Mouse (Mus musculus) thymus, postnatal 0 days (tissue): Measurements from ENCODE around the gene Ints6. TPM values are rescaled to one million over a fixed set of nuclear protein-coding genes. Genes with fewer than 3 reads are reported as not detected.

ENCODE experiments used
- DNase-seq: peaks from one replicate; pipeline ENCODE4 v3.0.0-alpha.2; 2015; ENCODE audit warnings: low spot score
- polyA plus RNA-seq: library from polyadenylated mRNA; unstranded; fragments of >200 nt; fragmentation: Nextera tagmentation; extraction: Ambion mirVana; gene quantifications from 2 replicates; pipeline ENCODE4 v1.2.1, GENCODE M21; 2015

Gene Ints6
- 13.6 and 15.5 TPM in 2 replicates for polyA plus RNA-seq

DNA sequence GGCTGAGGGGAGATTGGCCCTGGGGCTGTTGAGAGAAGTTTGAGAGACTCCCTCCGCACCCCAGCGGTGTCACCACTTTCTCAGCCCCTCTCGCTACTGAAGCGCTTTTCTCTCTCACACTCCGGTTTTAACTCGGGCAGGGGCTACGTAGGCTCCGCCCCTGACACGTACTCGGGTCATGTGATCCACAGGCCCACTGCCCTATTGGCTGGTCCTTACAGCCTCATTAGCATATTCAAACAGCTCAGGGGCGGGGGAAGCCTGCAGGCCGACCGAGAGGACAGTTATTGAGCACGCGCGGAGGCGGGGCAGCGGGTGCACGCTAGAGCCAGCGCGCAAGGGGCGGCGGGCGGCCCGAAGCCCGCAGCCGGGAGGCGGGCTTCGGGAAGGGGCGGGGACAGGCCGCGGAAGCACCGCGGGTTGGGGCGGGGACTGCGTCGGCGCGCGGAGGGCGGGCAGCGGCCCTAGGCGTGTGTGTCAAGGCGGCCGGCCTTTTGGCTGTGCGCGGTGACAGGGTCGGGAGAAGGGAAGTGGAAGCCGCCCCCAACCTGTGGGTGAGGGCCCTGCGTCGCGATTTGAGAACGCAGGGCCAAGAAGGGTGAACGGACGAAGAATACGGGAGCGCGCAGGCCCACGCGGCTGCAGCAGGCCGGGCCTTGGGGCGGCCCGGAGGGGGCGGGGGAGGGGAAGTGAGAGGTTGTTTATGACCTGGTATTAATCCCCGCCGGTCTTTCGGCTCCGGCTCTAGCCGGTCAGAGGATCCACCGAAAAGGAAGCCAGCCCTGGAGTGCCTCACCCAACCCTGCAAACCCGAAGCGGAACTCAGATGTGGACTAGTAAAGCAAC, at the start of gene Ints6:
Gene Ints6 (minus strand): TSS at position 134 of the 846 bp plus-strand sequence.
- DNase-seq: peak; percentile 99

DNA sequence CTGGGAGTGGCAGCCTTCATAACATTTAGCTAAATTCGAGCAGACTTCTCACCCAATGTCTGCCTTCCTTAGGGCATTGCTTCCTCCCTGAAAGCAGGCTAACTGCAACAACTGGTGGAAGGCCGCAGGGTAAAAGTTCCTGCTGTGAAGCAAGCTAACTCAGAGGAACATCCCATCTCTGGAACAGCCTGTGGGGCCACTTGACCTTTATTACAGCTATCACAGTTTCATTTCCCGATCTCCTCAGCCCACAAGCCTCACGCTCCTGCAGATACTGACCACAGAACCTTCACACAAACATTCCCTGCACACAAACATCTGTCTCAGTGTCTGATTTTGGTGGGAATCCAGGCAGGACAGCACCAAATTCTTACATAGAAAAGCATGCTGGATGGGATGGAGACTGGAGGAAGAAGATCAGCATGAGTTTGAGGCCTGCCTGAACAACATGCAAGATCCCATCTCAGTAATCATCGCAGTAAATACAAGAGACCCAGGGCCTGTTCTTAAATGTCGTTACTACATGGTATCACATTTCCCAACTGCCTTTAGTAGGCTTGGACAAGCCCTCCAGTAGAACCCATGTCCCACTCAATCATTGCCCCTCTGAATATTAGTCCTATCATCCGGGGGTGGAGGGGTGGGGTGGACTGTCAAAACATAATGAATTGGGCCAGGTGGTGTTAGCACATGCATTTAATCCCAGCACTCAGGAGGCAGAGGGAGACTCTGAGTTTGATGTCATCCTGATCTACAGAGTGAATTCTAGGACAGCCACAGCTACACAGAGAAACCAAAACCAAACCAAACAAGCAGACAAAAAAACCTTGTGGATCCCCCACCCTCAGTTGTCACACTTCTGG, 47.9 kb upstream of the Ints6 start:
- no peak for DNase-seq

DNA sequence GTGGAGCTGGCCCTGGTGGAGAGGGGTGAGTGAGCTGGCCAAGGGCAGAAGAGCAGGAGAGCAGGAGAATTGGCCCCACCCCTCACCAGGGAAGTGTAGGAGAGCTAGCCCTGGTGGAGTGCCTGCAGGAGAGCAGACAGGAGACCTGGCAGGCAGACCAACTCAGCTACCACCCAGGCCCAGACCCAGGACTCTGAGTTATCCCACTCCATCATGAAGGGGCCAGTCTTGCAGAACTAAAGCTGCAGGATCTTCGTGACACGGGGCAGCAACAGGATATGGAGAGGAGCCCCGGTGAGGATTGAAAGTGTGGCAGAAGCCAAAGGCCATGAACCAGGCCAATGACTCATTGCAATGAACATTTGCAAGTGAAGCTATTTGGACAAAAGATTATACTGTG, 46.0 kb upstream of the Ints6 start:
- DNase-seq: no peak

DNA sequence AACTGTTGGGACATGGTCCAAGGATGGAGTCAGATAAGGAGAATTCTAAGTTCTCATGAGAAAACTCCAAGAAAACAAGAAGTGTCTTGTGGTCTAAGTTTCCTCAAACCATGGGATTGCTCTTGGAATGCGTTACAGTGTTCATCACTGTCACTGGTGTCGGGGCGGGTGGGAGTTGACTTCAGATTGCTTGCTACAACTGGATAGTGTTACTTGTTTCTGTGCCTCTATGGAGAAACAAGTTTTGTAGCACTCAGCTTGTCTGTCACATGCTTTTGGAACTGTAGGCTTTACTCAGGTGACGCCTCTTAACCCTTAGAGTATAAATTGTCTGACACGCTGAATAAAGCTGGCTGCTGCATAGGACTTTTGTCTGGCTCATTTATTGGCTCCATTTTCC, 42.2 kb upstream of the Ints6 start:
- no peak for DNase-seq

DNA sequence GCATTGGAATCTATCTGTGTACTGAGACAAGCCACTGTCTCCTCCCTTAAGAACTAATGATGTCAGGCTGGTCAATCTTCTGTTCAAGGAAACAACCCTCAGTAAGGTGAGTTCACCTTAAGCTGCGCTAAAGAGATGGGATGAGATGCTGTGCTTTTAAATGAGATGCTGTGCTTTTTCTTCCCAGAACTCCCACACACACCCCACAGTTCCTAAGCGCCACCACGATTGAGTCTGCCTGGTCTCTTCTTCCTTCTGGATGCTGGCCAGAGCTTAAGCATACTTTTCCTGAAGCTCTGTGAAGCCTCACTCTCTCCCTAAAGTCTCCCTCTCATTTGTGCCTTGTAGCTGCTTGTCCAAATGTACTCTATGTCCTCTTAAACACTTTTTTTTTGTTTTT, 39.8 kb upstream of the Ints6 start:
- no peak for DNase-seq

DNA sequence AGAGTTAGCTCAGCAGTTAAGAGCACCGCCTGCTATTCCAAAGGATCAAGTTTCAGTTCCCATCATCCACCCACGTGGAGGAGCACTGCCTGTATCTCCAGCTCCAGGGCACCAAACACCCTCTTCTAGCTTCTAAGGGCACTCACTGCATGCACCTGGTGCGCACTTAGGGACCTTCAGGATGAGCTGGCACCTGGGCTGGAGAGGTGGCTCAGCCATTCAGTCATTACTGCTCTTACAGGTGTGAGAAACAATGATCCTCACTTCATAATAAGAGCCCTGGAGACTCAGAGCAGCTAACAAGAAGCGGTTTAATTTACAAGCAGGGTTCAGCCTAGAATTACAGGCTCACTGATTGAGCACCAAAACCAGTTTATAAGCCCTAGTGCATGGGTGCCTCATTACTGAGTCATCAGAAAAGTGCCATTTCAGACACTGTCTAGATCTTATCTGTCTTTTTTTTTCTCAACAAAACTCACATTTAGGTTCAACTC, 37.7 kb upstream of the Ints6 start:
- DNase-seq: peak; percentile 33

DNA sequence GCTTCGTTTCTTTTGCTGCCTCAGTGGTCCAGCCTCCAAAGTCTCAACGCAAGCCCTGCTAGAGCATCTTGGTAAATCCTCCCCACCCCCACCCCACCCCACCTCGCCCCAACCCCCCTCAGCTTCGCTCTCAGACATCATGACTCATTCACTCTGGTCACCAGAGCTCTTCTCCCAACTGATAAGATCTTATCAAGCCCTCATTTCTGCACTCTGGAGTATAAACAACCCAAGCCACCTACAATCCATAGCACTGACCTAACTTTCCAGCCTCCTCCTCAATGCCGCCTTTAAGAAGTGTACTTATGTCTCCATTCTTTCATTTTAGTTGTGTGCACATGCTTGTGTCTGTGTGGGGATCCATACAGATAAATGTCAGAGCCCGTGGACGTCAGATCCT, 34.8 kb upstream of the Ints6 start:
- DNase-seq: no peak

DNA sequence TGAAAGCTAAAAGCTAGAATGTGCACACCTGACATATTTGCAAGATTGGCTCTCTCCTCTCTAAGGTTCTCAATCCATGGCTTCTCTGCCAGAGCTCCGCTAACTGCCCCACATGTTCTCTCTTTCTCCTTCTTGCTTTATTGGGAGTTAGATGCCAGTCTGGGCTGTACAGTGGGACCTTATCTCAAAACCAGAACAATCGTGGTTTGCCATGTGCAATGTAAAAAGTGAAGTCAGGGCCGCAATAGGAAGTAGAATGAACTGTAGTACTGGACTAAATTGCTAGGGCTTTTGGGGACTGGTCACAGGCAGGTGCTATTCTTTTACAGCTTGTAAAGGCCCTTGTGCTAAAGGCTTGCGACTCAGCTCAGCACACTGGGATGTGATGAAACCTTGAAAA, 28.3 kb upstream of the Ints6 start:
- DNase-seq: no peak

DNA sequence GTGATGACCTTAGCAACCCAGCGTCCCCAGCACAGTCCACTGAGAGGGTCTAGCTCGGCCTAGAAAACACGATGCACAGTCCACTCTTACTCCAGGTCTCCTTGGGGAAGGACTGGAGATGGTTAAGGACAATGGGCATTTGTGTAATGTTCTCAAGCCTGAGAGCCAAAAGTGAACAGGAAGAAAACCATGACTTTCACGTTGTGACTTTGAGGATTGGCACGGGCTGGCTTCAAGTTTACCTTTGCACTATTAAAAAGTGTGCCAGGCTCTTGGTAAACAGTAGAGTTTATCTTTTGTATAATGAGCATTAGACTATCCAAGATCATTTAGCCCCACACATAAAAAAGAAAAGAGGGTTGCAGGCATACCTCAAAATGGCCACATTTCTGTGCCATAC, 22.0 kb upstream of the Ints6 start:
- no peak for DNase-seq

DNA sequence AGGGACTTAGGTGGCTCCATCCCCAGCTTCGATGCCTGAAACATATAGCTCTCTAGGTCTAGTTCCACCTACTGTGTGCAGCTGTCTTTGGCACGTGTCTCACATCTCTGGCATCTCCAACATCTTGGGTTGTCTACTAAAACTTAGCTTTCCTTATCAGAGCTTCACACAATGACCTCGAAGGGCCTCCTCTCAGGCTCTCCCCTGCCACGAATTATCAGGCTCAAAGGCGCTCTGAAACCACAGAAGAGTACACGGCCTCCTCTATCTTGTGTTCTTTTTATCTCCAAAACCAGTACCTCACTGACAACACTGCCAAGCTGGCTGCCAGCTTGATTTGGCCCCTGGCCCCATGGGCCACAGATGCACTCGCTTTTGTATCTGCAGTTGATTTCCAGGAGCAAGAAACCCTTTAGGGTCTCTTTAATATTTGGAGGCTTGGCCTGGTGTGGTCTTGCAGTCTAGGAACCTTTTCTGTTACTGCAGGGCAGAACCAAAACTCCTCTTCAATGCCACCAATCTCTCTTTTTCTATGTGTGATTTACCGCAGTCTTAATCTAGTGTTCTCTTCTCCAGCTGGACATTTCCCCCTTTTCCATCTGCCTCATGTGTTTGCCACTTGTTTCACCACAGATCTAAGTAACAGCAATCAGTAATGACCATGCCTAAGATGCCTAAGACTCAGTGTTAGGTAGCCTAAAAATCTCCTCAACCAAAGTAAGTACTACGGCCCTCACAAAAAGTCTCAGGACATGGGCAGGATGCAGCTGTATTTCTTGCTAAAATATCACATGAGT, 19.7 kb upstream of the Ints6 start:
- no peak for DNase-seq

DNA sequence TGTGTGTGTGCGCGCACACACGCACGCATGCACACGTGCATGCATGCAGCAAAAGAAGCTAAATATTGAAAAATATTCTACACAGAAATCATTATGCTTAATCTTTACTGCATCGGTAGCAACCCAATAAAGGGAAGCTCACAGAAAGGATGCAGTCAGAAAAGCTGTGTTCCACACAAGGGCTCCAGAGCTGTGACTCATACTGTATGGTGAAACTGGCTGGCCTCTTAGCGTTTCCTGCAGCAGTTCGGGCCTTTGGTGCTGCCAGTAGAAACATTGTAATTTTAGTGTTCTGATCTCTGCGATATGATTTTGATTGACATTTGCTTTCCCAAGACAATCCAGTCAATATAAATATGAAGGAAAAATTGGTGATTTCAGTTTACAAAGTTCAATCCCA, 17.1 kb upstream of the Ints6 start:
- DNase-seq: no peak

DNA sequence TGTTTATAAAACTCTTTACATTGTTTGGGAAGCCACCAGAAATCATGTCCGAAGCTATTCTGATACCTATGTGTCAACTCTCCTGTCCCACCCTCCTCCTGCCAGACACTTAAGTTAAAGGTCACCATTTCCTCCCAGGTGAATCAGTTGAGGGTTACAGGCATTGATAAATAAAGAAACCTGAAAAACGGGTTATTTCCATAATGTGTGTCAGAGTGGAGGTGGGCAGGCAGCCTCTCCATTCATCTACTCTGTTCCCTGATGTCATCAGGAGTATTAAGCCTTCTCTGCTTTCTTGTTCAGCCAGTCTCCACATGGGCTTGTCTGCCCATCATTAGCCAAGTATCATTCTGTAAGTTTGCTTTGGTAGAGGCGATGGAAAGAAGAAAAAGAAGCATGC, 14.1 kb upstream of the Ints6 start:
- DNase-seq: no peak

DNA sequence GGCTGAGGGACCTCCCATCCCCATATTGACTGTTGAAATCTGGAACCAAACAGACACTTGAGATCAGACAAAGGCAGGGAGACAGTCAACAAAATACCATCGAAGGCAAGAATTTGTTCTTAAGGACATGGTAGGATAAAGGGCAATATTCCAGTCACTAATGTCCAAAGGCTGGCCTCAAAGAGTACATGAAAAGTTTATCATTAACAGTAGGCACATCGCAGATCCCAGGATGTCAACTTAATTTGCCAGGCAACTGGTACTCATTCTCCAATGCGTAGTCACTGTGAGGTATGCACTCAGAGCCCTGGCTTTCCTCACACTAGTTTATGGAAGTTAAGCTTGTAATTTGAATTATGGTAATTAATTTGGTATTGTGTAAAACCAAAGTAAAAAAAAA, 13.3 kb upstream of the Ints6 start:
- no peak for DNase-seq

DNA sequence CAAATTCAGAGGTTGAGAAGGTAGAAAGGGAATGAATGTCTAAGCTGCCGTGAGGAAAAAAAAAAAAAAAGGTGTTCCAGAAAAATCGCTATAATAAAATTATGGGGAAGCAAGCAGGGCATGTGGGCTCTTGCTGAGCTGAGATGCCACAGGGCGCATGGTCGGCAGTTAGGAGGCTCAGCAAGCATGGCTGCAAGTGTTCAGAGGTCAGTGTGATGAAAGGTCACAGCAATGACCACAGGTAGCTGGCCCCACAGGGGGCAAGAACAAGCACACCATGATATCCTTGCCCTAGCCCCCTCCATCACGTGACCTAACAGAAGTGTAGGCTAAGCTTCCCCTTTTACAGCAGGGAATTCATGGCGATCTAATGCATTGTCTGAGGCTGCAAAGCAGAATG, 12.8 kb upstream of the Ints6 start:
- DNase-seq: no peak

DNA sequence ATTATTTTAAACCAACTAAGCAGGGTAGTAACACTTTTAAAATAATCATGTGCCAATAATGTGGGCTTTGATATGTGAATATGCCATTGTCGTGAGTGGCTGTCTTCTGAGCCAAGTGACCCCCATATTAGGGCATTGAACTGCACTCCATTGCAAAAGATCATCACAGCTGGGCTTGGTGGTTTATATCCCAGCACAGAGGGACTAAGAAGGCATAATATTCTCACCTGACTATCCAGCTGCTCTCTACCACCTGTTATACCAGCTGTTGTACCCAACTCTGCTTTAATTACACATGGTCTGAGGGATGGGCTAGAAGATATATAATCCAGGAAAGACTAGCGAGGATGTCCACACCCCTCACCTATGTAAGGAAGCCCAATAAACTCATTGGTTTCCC, 4.4 kb upstream of the Ints6 start:
- no peak for DNase-seq

DNA sequence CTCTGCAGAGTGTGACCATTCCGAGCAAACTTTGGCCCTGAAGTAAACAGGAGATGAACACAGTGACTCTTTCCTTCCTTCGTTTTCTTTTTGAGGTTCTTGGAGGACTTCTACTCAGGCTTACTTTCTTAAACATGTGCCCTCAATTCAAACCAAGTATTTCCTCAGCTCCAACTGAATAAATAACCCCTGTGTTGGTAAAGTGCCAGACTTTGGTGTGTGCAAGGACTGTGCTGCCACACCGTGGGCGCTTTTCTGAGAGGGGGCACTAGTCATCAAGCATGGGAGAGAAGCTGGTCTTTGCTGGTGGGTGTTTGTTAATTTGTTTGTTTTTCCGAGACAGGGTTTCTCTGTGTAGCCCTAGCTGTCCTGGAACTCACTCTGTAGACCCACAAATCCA, 3.4 kb upstream of the Ints6 start:
- DNase-seq: no peak

DNA sequence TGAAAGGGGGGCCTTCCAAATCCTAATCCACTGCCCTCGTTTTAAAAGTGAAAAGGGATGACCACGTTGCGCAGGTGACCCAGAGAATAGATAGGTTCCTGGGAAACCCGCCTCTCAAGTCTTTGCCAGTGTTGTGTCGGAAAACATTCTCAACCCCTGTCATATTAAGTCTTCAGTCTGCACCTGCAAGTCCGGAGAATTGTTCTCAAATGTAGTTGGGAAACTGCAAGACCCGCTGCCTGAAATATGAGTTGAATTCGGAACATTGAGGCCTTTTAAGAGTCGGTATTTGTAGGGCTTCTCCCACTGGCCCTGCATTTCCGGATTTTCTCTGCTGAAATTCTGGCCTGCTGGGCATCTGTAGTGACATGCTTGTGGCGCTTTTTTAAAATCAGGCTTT, 974 bp upstream of the Ints6 start:
- DNase-seq: peak; percentile 36

DNA sequence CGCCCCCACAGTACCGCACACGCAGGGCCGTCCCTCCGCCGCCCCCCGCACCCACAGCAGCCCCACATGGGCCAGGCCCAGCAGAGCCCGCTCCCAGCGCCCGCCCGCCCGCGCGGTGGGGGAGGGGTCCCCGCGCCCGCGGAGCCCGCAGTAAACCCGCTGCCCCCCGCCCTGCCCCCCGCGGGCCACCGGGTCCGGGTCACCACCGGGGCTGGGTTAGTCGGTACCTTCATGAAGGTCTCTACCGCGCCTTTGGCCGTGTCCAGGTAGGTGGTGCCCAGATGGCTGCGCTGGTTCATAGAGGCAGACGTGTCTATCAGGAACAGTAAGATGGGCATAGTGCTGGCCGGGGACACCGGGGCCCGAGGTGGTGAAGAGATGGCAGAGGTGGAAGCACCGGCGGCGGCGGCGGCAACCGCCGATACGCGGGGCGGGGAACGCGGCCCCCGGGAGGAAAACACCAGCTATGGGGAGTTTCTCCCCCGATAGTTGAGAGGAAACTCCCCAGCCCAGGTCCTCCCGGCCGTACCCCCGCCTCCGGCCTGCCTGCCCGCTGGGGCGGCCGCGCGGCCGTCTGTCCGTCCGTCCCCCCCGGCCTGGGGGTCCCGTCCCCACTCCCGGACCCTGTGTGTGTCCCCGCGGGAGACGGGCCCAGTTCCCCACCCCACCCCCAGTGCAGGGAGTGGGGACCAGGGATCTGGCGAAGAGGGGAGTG, 491 bp downstream of the Ints6 start:
- peak; percentile 59 for DNase-seq

DNA sequence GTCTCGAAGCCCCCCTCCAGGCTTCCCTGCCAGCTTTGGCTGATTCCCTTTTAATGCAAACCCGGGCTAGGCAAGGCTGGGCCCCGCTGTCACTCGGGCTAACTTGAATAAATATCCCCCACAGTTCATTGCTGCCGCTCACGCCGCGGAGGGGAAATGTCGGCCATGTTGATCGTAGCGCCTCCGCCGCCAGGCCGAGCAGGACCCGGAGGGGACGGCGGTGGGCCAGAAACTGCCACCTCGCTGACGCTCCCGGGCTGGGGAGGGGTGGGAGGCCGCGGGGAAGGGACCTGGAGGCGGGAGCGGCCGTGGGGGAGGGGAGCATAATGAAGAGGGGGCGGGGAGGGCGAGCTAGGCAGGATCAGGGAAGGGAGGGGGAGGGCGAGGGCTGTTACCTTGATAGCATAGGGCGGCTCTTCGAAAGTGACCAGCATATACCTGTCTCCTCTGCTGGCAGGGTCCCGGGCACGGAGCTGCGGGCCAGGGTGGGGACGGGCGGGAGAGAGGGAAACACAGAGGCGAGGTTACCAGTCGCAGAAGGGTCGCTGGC, 1.1 kb downstream of the Ints6 start:
- DNase-seq: peak; percentile 69

DNA sequence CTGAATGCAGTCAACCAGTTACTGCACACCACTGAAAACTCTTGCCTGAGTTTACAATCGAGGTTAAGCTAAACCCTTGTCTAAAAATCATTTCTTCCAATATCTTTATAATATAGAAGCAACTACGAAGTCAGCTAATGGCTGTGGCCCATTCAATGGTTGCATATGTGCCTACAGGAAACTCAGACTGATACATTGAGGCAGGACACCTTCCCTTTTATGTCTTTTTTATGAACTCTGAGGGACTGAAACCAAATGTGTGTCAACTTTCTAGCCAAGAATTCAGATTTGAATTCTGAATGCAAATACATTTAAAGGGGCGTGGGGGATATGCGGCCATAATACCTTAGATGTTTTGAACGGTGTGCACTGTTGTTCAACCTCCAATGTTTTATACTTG, 2.3 kb downstream of the Ints6 start:
- DNase-seq: no peak
